Mouse (Mus musculus) embryonic facial prominence, embryonic 14.5 days (tissue): Measurements from ENCODE around the gene Apoa4. TPM values are rescaled to one million over a fixed set of nuclear protein-coding genes. Genes with fewer than 3 reads are reported as not detected.

Experiments
- ATAC-seq: fragments of 200-750 bp; cut with Nextera tagmentation; 2 replicates; pipeline ENCODE4 v1.8.0; 2017; ENCODE audit warnings: low read depth, moderate number of reproducible peaks, moderate TSS enrichment
- DNase-seq: peaks from one replicate; pipeline ENCODE4 v3.0.0-alpha.2; 2015; ENCODE audit warnings: low spot score
- H3K27ac ChIP-seq: fragments of 300-500 bp; sonication (generic); replicated peaks from 2 replicates; pipeline ENCODE4 v1.5.1; 2014; ENCODE audit warnings: low read depth, mild to moderate bottlenecking, low read length, moderate library complexity
- H3K27me3 ChIP-seq: fragments of 300-500 bp; sonication (generic); replicated peaks from 2 replicates; pipeline ENCODE4 v1.6.1; 2014; ENCODE audit warnings: low read length; ENCODE audit not compliant: control insufficient read depth, insufficient read depth
- H3K36me3 ChIP-seq: fragments of 300-500 bp; sonication (generic); 2 replicates; pipeline ENCODE4 v1.6.1; 2014; ENCODE audit warnings: low read length, mixed read lengths; ENCODE audit not compliant: control insufficient read depth, insufficient read depth
- H3K4me1 ChIP-seq: fragments of 300-500 bp; sonication (generic); 2 replicates; pipeline ENCODE4 v1.6.1; 2014; ENCODE audit warnings: antibody characterized with exemption, low read length; ENCODE audit not compliant: control insufficient read depth, insufficient read depth
- H3K4me2 ChIP-seq: fragments of 300-500 bp; sonication (generic); 2 replicates; pipeline ENCODE4 v1.6.1; 2014; ENCODE audit warnings: low read depth, mild to moderate bottlenecking, low read length, moderate library complexity, mixed read lengths
- H3K4me3 ChIP-seq: fragments of 300-500 bp; sonication (generic); 2 replicates; pipeline ENCODE4 v1.5.1; 2014; ENCODE audit warnings: low read depth, mild to moderate bottlenecking, low read length
- H3K9ac ChIP-seq: fragments of 300-500 bp; sonication (generic); 2 replicates; pipeline ENCODE4 v1.6.1; 2014; ENCODE audit warnings: low read depth, mild to moderate bottlenecking, low read length, moderate library complexity, mixed read lengths
- H3K9me3 ChIP-seq: fragments of 300-500 bp; sonication (generic); 2 replicates; pipeline ENCODE4 v1.6.1; 2016; ENCODE audit warnings: low read length; ENCODE audit not compliant: control insufficient read depth
- WGBS: fragments of 180-500 bp; shearing (Covaris S2); extraction: QIAGEN DNeasy Blood & Tissue Kit; methylation state at CpG from one replicate; pipeline ENCODE4 v1.1.7; 2014; 5-methylcytosine and 5-hydroxymethylcytosine counted together
- polyA plus RNA-seq: library from polyadenylated mRNA; unstranded; fragments of >200 nt; fragmentation: Nextera tagmentation; extraction: Ambion mirVana; gene quantifications from 2 replicates; pipeline ENCODE4 v1.2.1, GENCODE M21; 2014

The Apoa4 gene
- 0.13 TPM in 1 of 2 replicates, not detected in the other for polyA plus RNA-seq

GRCm38 (mm10) chr9:46240526-46241153 is at the start of gene Apoa4:
TSS of gene Apoa4 (plus strand) at chr9:46240696.
- Histone ChIP-seq H3K4me3 (no peak within 1 kb of the TSS), H3K27me3 (no peaks in the 10 kb centered on the region), H3K4me2 (no peak within 1 kb of the TSS), H3K27ac (no peak within 1 kb of the TSS), H3K36me3 (no peaks in the 10 kb centered on the region), H3K4me1 (no peaks in the 10 kb centered on the region), H3K9ac (no peak within 1 kb of the TSS), H3K9me3 (no peaks in the 10 kb centered on the region)
- no peak for ATAC-seq
- 67% methylated on average over 6 of the region's 7 CpGs for WGBS
- DNase-seq: no peak

GRCm38 (mm10) chr9:46191234-46191633 is 49.3 kb upstream of the Apoa4 start:
- ATAC-seq (no peak), DNase-seq (no peak)
- H3K4me3 ChIP-seq: no peak overlapping the region
- H3K27me3 ChIP-seq: no peaks in the 10 kb centered on the region
- peaks cover 18% of the 10 kb centered on the region for H3K36me3 ChIP-seq
- no peaks in the 10 kb centered on the region for H3K9me3 ChIP-seq
- no peak overlapping the region for H3K4me2 ChIP-seq
- no peaks in the 10 kb centered on the region; the same call in 1 of the 2 replicates for H3K4me1 ChIP-seq
- WGBS: 54% methylated on average over 8 of the region's 8 CpGs
- peak overlapping the region; percentile 50 for H3K27ac ChIP-seq
- no peak overlapping the region for H3K9ac ChIP-seq

GRCm38 (mm10) chr9:46191644-46192043 is 48.9 kb upstream of the Apoa4 start:
- Histone ChIP-seq H3K9me3 (no peaks in the 10 kb centered on the region), H3K4me3 (no peak overlapping the region), H3K27ac (peak overlapping the region; percentile 50; the same call in 1 of the 2 replicates), H3K36me3 (peaks cover 19% of the 10 kb centered on the region), H3K9ac (no peak overlapping the region), H3K4me2 (no peak overlapping the region), H3K27me3 (no peaks in the 10 kb centered on the region), H3K4me1 (no peaks in the 10 kb centered on the region; the same call in 1 of the 2 replicates)
- peak; percentile 90 for DNase-seq
- WGBS: 13% methylated on average over 1 of the region's 1 CpGs
- ATAC-seq: no peak

GRCm38 (mm10) chr9:46192642-46193041 is 47.9 kb upstream of the Apoa4 start:
- Histone ChIP-seq H3K9me3 (no peaks in the 10 kb centered on the region), H3K4me1 (no peaks in the 10 kb centered on the region; the same call in 1 of the 2 replicates), H3K36me3 (peaks cover 29% of the 10 kb centered on the region), H3K4me2 (no peak overlapping the region), H3K9ac (no peak overlapping the region), H3K27me3 (no peaks in the 10 kb centered on the region), H3K27ac (no peak overlapping the region), H3K4me3 (no peak overlapping the region)
- no peak for ATAC-seq
- 90% methylated on average over 6 of the region's 6 CpGs for whole genome bisulfite sequencing
- no peak for DNase-seq

- Histone ChIP-seq H3K4me1 (no peaks in the 10 kb centered on the region; the same call in 1 of the 2 replicates), H3K9me3 (no peaks in the 10 kb centered on the region), H3K27ac (no peak overlapping the region), H3K36me3 (peaks cover 49% of the 10 kb centered on the region), H3K4me3 (no peak overlapping the region), H3K4me2 (no peak overlapping the region), H3K27me3 (no peaks in the 10 kb centered on the region), H3K9ac (no peak overlapping the region)
- DNase-seq (no peak), ATAC-seq (no peak)
- 80% methylated on average over 9 of the region's 9 CpGs for WGBS
Observed at GRCm38 (mm10) chr9:46194809-46195208, 45.7 kb upstream of the Apoa4 start.

- Histone ChIP-seq H3K4me2 (no peak overlapping the region), H3K27ac (no peak overlapping the region), H3K27me3 (no peaks in the 10 kb centered on the region), H3K4me3 (no peak overlapping the region), H3K36me3 (peaks cover 67% of the 10 kb centered on the region), H3K9me3 (no peaks in the 10 kb centered on the region), H3K4me1 (no peaks in the 10 kb centered on the region), H3K9ac (no peak overlapping the region)
- no peak for ATAC-seq
- no peak for DNase-seq
- 80% methylated on average over 12 of the region's 12 CpGs for WGBS
Observed at GRCm38 (mm10) chr9:46196699-46197169, 43.8 kb upstream of the Apoa4 start.

- Histone ChIP-seq H3K4me2 (no peak overlapping the region), H3K36me3 (peaks cover 73% of the 10 kb centered on the region), H3K27ac (no peak overlapping the region), H3K4me3 (no peak overlapping the region), H3K4me1 (no peaks in the 10 kb centered on the region), H3K27me3 (no peaks in the 10 kb centered on the region), H3K9ac (no peak overlapping the region), H3K9me3 (no peaks in the 10 kb centered on the region)
- WGBS: 90% methylated on average over 9 of the region's 9 CpGs
- no peak for DNase-seq
- ATAC-seq: no peak
Observed at GRCm38 (mm10) chr9:46198461-46198860, 42.0 kb upstream of the Apoa4 start.

- DNase-seq: no peak
- no peak for ATAC-seq
- WGBS: 93% methylated on average over 7 of the region's 7 CpGs
- Histone ChIP-seq H3K27ac (no peak overlapping the region), H3K4me2 (no peak overlapping the region), H3K4me1 (no peaks in the 10 kb centered on the region), H3K9me3 (no peaks in the 10 kb centered on the region), H3K36me3 (peaks cover 73% of the 10 kb centered on the region), H3K4me3 (no peak overlapping the region), H3K9ac (no peak overlapping the region), H3K27me3 (no peaks in the 10 kb centered on the region)
Observed at GRCm38 (mm10) chr9:46198936-46199335, 41.6 kb upstream of the Apoa4 start.

- H3K4me3 ChIP-seq: no peak overlapping the region
- H3K4me2 ChIP-seq: no peak overlapping the region
- no peaks in the 10 kb centered on the region for H3K27me3 ChIP-seq
- H3K4me1 ChIP-seq: no peaks in the 10 kb centered on the region
- DNase-seq (no peak), ATAC-seq (no peak)
- no peak overlapping the region for H3K27ac ChIP-seq
- H3K36me3 ChIP-seq: peaks cover 78% of the 10 kb centered on the region
- no peak overlapping the region for H3K9ac ChIP-seq
- WGBS: 85% methylated on average over 2 of the region's 2 CpGs
- H3K9me3 ChIP-seq: no peaks in the 10 kb centered on the region
Observed at GRCm38 (mm10) chr9:46199609-46200008, 40.9 kb upstream of the Apoa4 start.
